Mouse (Mus musculus) midbrain, postnatal 0 days (tissue): Measurements from ENCODE around the gene Minos1. TPM values are rescaled to one million over a fixed set of nuclear protein-coding genes. Genes with fewer than 3 reads are reported as not detected.

Experiments
- ATAC-seq: fragments of 200-750 bp; cut with Nextera tagmentation; 2 replicates; pipeline ENCODE4 v1.8.0; 2017; ENCODE audit warnings: moderate number of reproducible peaks, mild to moderate bottlenecking, moderate TSS enrichment, moderate library complexity; ENCODE audit not compliant: low FRiP score
- DNase-seq: peaks from one replicate; pipeline ENCODE4 v3.0.0-alpha.2; 2015; ENCODE audit warnings: low spot score
- H3K27ac ChIP-seq: fragments of 300-500 bp; sonication (generic); 2 replicates; pipeline ENCODE4 v1.5.1; 2014; ENCODE audit warnings: low read depth, mild to moderate bottlenecking, low read length, mixed read lengths
- H3K27me3 ChIP-seq: fragments of 300-500 bp; sonication (generic); 2 replicates; pipeline ENCODE4 v1.6.1; 2014; ENCODE audit warnings: low read length, control low read depth, mixed read lengths; ENCODE audit not compliant: insufficient read depth
- H3K36me3 ChIP-seq: fragments of 300-500 bp; sonication (generic); 2 replicates; pipeline ENCODE4 v1.6.1; 2014; ENCODE audit warnings: low read length, control low read depth, mixed read lengths; ENCODE audit not compliant: insufficient read depth
- H3K4me1 ChIP-seq: fragments of 300-500 bp; sonication (generic); 2 replicates; pipeline ENCODE4 v1.6.1; 2014; ENCODE audit warnings: mild to moderate bottlenecking, control low read depth, antibody characterized with exemption, low read length, mixed read lengths; ENCODE audit not compliant: insufficient read depth
- H3K4me2 ChIP-seq: fragments of 300-500 bp; sonication (generic); 2 replicates; pipeline ENCODE4 v1.6.1; 2014; ENCODE audit warnings: low read depth, mild to moderate bottlenecking, low read length, mixed read lengths; ENCODE audit not compliant: poor library complexity, severe bottlenecking
- H3K4me3 ChIP-seq: fragments of 300-500 bp; sonication (generic); 2 replicates; pipeline ENCODE4 v1.5.1; 2014; ENCODE audit warnings: low read depth, mild to moderate bottlenecking, low read length, moderate library complexity
- H3K9ac ChIP-seq: fragments of 300-500 bp; sonication (generic); replicated peaks from 2 replicates; pipeline ENCODE4 v1.6.1; 2014; ENCODE audit warnings: mild to moderate bottlenecking, low read length, moderate library complexity, mixed read lengths; ENCODE audit not compliant: poor library complexity, severe bottlenecking
- H3K9me3 ChIP-seq: fragments of 300-500 bp; sonication (generic); 2 replicates; pipeline ENCODE4 v1.6.1; 2016; ENCODE audit warnings: low read length, control low read depth
- CTCF ChIP-seq: IDR thresholded peaks from 2 replicates; pipeline ENCODE4 v1.5.1; 2016; ENCODE audit warnings: antibody characterized with exemption, mild to moderate bottlenecking
- WGBS: fragments of 180-500 bp; shearing (Covaris S2); extraction: QIAGEN DNeasy Blood & Tissue Kit; methylation state at CpG from one replicate; pipeline ENCODE4 v1.1.7; 2014; 5-methylcytosine and 5-hydroxymethylcytosine counted together
- polyA plus RNA-seq: library from polyadenylated mRNA; unstranded; fragments of >200 nt; fragmentation: Nextera tagmentation; extraction: Ambion mirVana; gene quantifications from 2 replicates; pipeline ENCODE4 v1.2.1, GENCODE M21; 2015
- total RNA-seq: library from RNA; depleted of rRNA; stranded (reverse); fragments of >200 nt; gene quantifications from 2 replicates; pipeline ENCODE4 v1.2.3, GENCODE M21; 2014

Minos1 gene
- total and polyA plus RNA-seq, 2 experiments from 2014 or later = 21.9 to 397 TPM

DNA sequence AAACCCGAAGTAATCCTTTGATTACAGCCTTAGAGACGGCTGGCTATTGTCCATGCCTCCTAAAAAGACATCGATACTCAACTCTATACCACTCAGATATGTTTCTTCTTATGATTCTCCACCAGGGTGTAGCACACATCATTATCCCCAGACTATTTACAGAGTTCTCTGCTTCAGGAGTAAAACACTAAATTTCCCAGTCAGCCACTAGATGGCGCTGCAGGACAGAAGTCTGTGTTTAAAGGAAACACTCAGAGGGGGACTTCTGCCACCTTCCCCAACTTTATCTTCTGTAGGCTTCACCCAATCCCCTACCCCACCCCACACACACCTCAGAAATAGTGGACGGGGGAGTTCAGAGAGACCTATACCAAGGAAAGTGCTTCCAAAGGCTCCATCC is 44.9 kb downstream of the Minos1 start:
- Histone ChIP-seq H3K9me3 (no peaks in the 10 kb centered on the region), H3K9ac (no peak overlapping the region), H3K4me3 (no peak overlapping the region), H3K27ac (no peak overlapping the region), H3K27me3 (peaks cover 18% of the 10 kb centered on the region), H3K4me1 (peaks cover 17% of the 10 kb centered on the region), H3K36me3 (no peaks in the 10 kb centered on the region), H3K4me2 (no peak overlapping the region)
- TF ChIP-seq CTCF = peak; percentile 92
- ATAC-seq (peak; percentile 38; the same call in 1 of the 2 replicates), DNase-seq (peak; percentile 96)
- 14% methylated on average over 5 of the region's 5 CpGs for WGBS

DNA sequence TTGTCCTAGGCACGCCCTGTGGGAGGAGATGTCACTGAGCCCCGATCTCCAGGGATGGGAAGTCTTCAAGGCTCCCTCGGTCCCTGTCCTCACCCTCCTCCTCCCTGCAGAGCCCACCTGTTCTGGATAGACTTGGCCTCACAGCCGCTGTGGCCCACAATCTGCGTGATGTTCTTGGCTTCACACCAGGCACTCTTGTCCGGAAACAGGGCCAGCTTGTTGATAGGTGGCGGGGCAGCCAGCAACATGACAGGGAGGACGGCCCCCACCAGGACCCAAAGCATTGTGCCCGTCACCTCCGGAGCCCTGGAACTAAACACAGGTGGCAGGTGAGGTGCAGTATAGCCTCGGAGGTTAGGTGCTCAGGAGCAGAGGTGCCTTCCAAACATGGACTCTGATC is 45.6 kb downstream of the Minos1 start:
- Histone ChIP-seq H3K36me3 (no peaks in the 10 kb centered on the region), H3K4me2 (no peak overlapping the region), H3K9ac (no peak overlapping the region), H3K4me1 (peaks cover 17% of the 10 kb centered on the region), H3K9me3 (no peaks in the 10 kb centered on the region), H3K27me3 (peaks cover 12% of the 10 kb centered on the region; the same call in 1 of the 2 replicates), H3K4me3 (no peak overlapping the region), H3K27ac (no peak overlapping the region)
- DNase-seq = no peak
- 73% methylated on average over 11 of the region's 11 CpGs for WGBS
- TF ChIP-seq CTCF = no peak
- ATAC-seq = no peak

DNA sequence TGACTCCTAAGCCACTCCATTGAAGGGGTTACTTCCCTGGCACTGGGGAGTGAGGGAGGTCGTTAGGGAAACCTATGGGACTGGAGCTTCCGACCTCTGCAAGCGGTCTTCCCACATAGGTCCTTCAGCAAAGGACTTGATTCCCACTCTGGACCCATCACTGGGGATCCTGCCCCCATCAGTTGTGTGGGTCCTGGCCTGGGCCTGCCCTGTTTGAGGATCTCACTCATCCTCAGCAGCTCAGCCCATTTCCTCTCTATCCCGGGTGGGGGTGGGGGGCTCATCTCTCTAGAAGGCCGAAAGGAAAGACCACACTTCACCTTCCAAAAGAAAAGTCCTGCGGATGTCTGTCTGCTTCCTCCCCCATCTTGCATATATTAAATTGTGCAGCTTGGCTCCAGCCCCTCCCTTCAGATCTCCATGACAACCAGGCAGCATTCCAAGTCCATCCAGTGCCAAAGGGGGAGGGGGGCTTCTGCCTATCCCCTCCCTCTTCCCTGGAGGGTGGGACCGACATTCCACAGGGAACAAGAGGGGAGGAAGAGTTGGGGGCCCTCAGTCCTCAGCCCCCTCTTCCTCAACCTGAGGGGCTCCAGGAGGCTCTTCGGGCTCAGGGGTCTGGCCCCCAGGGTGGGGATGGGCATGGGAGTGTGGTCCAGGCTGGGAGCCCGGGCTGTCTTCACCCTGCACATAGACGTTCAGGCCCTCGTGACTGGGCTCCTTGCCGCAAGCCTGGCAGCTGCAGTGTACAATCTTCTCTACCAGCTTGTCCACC is 47.9 kb downstream of the Minos1 start:
- Histone ChIP-seq H3K4me1 (peaks cover 17% of the 10 kb centered on the region), H3K9me3 (no peaks in the 10 kb centered on the region), H3K9ac (peak overlapping the region; percentile 19), H3K4me3 (peak overlapping the region; percentile 13; the same call in 1 of the 2 replicates), H3K4me2 (peak overlapping the region; percentile 43), H3K36me3 (no peaks in the 10 kb centered on the region), H3K27ac (0 out of 2 replicates have a peak overlapping the region, but pooled peaks have one; percentile 38), H3K27me3 (peaks cover 12% of the 10 kb centered on the region; the same call in 1 of the 2 replicates)
- peak; percentile 55 for ATAC-seq
- DNase-seq = peak; percentile 88
- WGBS = 11% methylated on average over 12 of the region's 12 CpGs
- TF ChIP-seq CTCF = no peak

DNA sequence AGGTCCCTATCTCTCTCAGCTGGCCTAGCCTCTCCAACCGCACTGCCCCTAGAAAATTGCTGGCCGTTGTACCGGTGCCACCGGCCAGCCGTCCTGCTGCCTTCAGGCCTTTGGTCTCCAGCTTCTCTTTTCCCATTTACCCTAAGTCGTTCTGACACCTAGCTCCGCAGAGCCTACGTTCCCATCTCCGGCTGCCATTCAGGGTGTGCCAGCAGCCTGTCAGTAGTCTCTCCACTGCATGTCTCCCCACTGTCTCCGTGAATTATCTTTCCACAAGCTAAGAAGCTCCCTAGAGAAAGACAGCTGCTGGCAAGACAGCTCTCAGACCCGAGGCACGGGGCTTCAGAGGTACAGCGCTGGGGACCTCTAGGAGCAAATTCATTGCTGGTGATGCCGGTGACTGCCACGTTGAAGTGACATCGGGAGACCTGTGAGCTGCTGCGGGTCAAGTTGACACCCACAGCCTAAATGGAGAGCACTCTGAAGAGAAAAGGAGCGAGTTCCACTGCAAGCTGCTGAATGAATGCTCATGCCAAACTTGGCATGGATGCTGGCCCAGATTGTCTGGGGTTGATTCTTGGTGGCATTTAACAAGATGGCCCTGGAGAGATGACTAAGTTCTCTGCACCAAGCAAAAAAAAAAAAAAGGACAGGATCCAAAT is 49.5 kb downstream of the Minos1 start:
- H3K4me2 ChIP-seq = no peak overlapping the region
- H3K4me3 ChIP-seq = no peak overlapping the region
- no peak for TF ChIP-seq CTCF
- ATAC-seq (no peak), DNase-seq (peak; percentile 58)
- no peaks in the 10 kb centered on the region for H3K36me3 ChIP-seq
- 0 out of 2 replicates have a peak overlapping the region, but pooled peaks have one; percentile 20 for H3K27ac ChIP-seq
- no peak overlapping the region for H3K9ac ChIP-seq
- peaks cover 17% of the 10 kb centered on the region for H3K4me1 ChIP-seq
- 50% methylated on average over 18 of the region's 18 CpGs for WGBS
- peaks cover 12% of the 10 kb centered on the region for H3K27me3 ChIP-seq
- no peaks in the 10 kb centered on the region for H3K9me3 ChIP-seq

DNA sequence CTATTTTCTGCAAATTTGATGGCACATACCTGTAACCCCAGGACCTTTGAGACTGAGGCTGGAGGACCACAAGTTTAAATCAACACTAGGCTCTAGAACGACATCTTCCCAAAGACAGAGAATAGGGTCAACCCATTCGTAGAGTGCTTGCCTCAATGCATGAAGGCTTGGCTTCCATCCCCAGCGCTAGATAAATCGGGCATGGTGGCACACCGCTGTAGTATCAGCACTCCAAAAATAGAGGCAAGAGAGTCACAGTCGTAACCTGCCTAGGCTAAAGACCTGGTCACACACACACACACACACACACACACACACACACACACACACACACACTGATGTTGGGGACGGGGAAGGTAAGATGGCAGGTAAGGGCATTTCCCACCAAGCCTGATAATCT is 50.7 kb downstream of the Minos1 start:
- Histone ChIP-seq H3K36me3 (no peaks in the 10 kb centered on the region), H3K4me2 (no peak overlapping the region), H3K9ac (no peak overlapping the region), H3K4me3 (no peak overlapping the region), H3K27ac (no peak overlapping the region), H3K4me1 (peaks cover 17% of the 10 kb centered on the region), H3K27me3 (peaks cover 18% of the 10 kb centered on the region), H3K9me3 (no peaks in the 10 kb centered on the region)
- ATAC-seq (no peak), DNase-seq (no peak)
- WGBS = 97% methylated on average over 7 of the region's 7 CpGs
- no peak for TF ChIP-seq CTCF

DNA sequence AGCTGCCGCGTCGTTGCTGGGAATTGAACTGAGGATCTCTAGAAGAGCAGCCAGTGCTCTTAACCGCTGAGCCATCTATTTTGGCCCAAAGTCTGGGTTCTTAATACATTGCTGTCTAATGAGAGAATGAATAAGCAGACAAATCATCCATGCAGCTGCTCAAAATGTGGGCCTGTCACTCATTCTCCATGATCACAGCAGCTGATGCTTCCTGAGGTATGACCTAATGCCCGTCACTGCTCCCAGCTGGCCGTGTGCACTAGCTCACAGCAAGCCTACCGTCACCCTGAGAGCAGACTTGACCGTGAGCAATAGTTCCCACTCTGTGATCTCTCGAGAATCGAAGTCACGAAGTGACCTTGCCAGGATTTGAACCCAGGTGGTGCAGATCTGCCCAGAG is 51.5 kb downstream of the Minos1 start:
- H3K9me3 ChIP-seq = no peaks in the 10 kb centered on the region
- 80% methylated on average over 11 of the region's 11 CpGs for WGBS
- no peak overlapping the region for H3K9ac ChIP-seq
- no peaks in the 10 kb centered on the region for H3K36me3 ChIP-seq
- H3K4me1 ChIP-seq = peaks cover 17% of the 10 kb centered on the region
- H3K27ac ChIP-seq = no peak overlapping the region
- no peak overlapping the region for H3K4me2 ChIP-seq
- no peak for ATAC-seq
- TF ChIP-seq CTCF = no peak
- no peak for DNase-seq
- peaks cover 19% of the 10 kb centered on the region for H3K27me3 ChIP-seq
- H3K4me3 ChIP-seq = no peak overlapping the region
